Mouse (Mus musculus) megakaryocyte, embryonic 14.5 days (primary cell): ENCODE measurements around the gene Sox5.

ENCODE experiments used
- FLI1 ChIP-seq: IDR thresholded peaks from 2 replicates; pipeline ENCODE4 v1.6.1; 2012; ENCODE audit warnings: low read length, inconsistent platforms, mixed read lengths
- GATA1 ChIP-seq: IDR thresholded peaks from 3 replicates; pipeline ENCODE4 v1.6.1; 2012; ENCODE audit warnings: mixed read lengths, low read length, inconsistent platforms, borderline replicate concordance

GRCm38 (mm10) chr6:144453147-144453546 is 328.6 kb downstream of the Sox5 start:
- TF ChIP-seq FLI1 (no peak), GATA1 (no peak)
